Comparison of ENCODE assay signal across 8 mouse cellular contexts in genomic region chr7:43797844-43798462, GRCm38 (mm10). TPM values are rescaled to one million over a fixed set of nuclear protein-coding genes. Genes with fewer than 3 reads are reported as not detected.
A peak's percentile ranks its signal among the peaks of the same experiment; 100 is the strongest.
DNase-seq lines count a peak whose midpoint lies in the region; ATAC-seq and TF ChIP-seq lines count a peak whose summit lies in the region.

No protein-coding gene starts in this region.

- intact Hi-C loops in heart, postnatal 10 days (cut with DNase I) = no loop called here

- peak; percentile 82 for ATAC-seq in CD4-positive, CD25-positive, alpha-beta regulatory T cell, adult 4 months
- ATAC-seq in liver, embryonic 16.5 days (ENCODE audit: low read depth) = 0 out of 2 replicates have a peak, but pooled peaks have one; percentile 27

- peak overlapping the region; percentile 62 for H3K4me2 ChIP-seq in liver, embryonic 16.5 days (ENCODE audit: low read depth, low read length)

- H3K27ac ChIP-seq in brown adipose tissue, adult 24 weeks (replicated peaks; ENCODE audit: low read depth, low read length) = no peak overlapping the region
- no peak overlapping the region for H3K27ac ChIP-seq in liver, embryonic 16.5 days (ENCODE audit: low read length)
- H3K27ac ChIP-seq in olfactory bulb, adult 2 months (ENCODE audit: insufficient read depth, low read depth, low read length) = no peak overlapping the region

- TF ChIP-seq CTCF in olfactory bulb, adult 2 months (IDR thresholded peaks at IDR 0.05; ENCODE audit: insufficient read depth, low read depth, low read length) = no peak

- H3K9me3 ChIP-seq in liver, embryonic 16.5 days (replicated peaks; ENCODE audit: control insufficient read depth, low read length) = no peaks in the 10 kb centered on the region

- H3K9ac ChIP-seq in liver, embryonic 16.5 days (ENCODE audit: low read depth, low read length) = no peak overlapping the region

- no peaks in the 10 kb centered on the region for H3K36me3 ChIP-seq in liver, embryonic 16.5 days (ENCODE audit: control insufficient read depth, insufficient read depth)

- peaks cover 2% of the 10 kb centered on the region; the same call in 1 of the 2 replicates for H3K4me1 ChIP-seq in brown adipose tissue, adult 24 weeks (ENCODE audit: control insufficient read depth, insufficient read depth, insufficient read length, low read length)
- H3K4me1 ChIP-seq in liver, embryonic 16.5 days (ENCODE audit: control insufficient read depth, low read depth, low read length) = no peaks in the 10 kb centered on the region
- H3K4me1 ChIP-seq in olfactory bulb, adult 2 months (ENCODE audit: control insufficient read depth, insufficient read depth, low read length) = peaks cover 17% of the 10 kb centered on the region

- peak; percentile 15 to 16 for DNase-seq in heart, postnatal 10 days
- DNase-seq in left cerebral cortex, adult 8-10 months (ENCODE audit: low spot score in 2 of 2) = no peak
- DNase-seq in urinary bladder, adult 18-20 months (ENCODE audit: low spot score in 2 of 2) = no peak
- DNase-seq in adrenal gland, adult (ENCODE audit: inconsistent age in 2 of 2, low spot score in 1 of 2) = no peak

- H3K4me3 ChIP-seq in brown adipose tissue, adult 24 weeks (ENCODE audit: insufficient read depth, low read depth, low read length) = peak overlapping the region; percentile 71
- peak overlapping the region; percentile 48; the same call in 1 of the 2 replicates for H3K4me3 ChIP-seq in liver, embryonic 16.5 days (ENCODE audit: low read depth, low read length)
- peak overlapping the region; percentile 58; the same call in 1 of the 2 replicates for H3K4me3 ChIP-seq in olfactory bulb, adult 2 months (ENCODE audit: insufficient read depth, low read depth, low read length)

- H3K27me3 ChIP-seq in liver, embryonic 16.5 days (ENCODE audit: control insufficient read depth, insufficient read depth, low read depth, low read length) = peaks cover 22% of the 10 kb centered on the region

- TF ChIP-seq POLR2A in olfactory bulb, adult 2 months (IDR thresholded peaks at IDR 0.05; ENCODE audit: insufficient read depth, low read depth, low read length) = no peak

- 8% methylated on average over 13 of the region's 13 CpGs for WGBS in liver, embryonic 16.5 days (ENCODE audit: insufficient replicate concordance)
- WGBS in olfactory bulb, adult 2 months = 34% methylated on average over 13 of the region's 13 CpGs

RNA-seq across cellular contexts. Expression of gene Klk8, which starts 0.6 kb away (rescaled TPM):
- polyA plus RNA-seq in CD4-positive, CD25-positive, alpha-beta regulatory T cell, adult 4 months (2017; shearing (Covaris generic)) = 100 to 1,000 TPM; 136 to 138 TPM
- polyA plus RNA-seq in brown adipose tissue, adult 24 weeks (2012; ENCODE audit: insufficient read depth, insufficient read length, missing spikeins) = 2.3 and 3.4 TPM in 2 replicates
- 10 to 100 TPM; 13.0 to 19.9 TPM for total RNA-seq in heart, postnatal 10 days (2021)
- 4.3 and 5.1 TPM in 2 replicates for polyA plus RNA-seq in liver, embryonic 16.5 days (2015; fragmentation: Nextera tagmentation; extraction: Ambion mirVana)
- not detected in 2 replicates for polyA plus RNA-seq in olfactory bulb, adult 2 months (2012; ENCODE audit: insufficient read depth, insufficient read length, low replicate concordance, missing spikeins)
- total RNA-seq in left cerebral cortex, adult 8-10 months (2022) = 1 to 10 TPM; 5.2 to 7.4 (median 6.5) TPM

RNA-seq across cellular contexts. Expression of gene Klk9, which starts 6.3 kb away (rescaled TPM):
- not detected for polyA plus RNA-seq in CD4-positive, CD25-positive, alpha-beta regulatory T cell, adult 4 months (2017; shearing (Covaris generic))
- polyA plus RNA-seq in brown adipose tissue, adult 24 weeks (2012; ENCODE audit: insufficient read depth, insufficient read length, missing spikeins) = not detected in 2 replicates
- not detected for total RNA-seq in heart, postnatal 10 days (2021)
- not detected in 2 replicates for polyA plus RNA-seq in liver, embryonic 16.5 days (2015; fragmentation: Nextera tagmentation; extraction: Ambion mirVana)
- polyA plus RNA-seq in olfactory bulb, adult 2 months (2012; ENCODE audit: insufficient read depth, insufficient read length, low replicate concordance, missing spikeins) = not detected in 2 replicates
- not detected for total RNA-seq in left cerebral cortex, adult 8-10 months (2022)

RNA-seq across cellular contexts. Expression of gene Klk7, which starts 13.1 kb away (rescaled TPM):
- polyA plus RNA-seq in CD4-positive, CD25-positive, alpha-beta regulatory T cell, adult 4 months (2017; shearing (Covaris generic)) = under 1 TPM in 1 of 2 experiments, not detected in 1; 0.23 TPM
- polyA plus RNA-seq in brown adipose tissue, adult 24 weeks (2012; ENCODE audit: insufficient read depth, insufficient read length, missing spikeins) = not detected in 2 replicates
- total RNA-seq in heart, postnatal 10 days (2021) = not detected
- not detected in 2 replicates for polyA plus RNA-seq in liver, embryonic 16.5 days (2015; fragmentation: Nextera tagmentation; extraction: Ambion mirVana)
- not detected in 2 replicates for polyA plus RNA-seq in olfactory bulb, adult 2 months (2012; ENCODE audit: insufficient read depth, insufficient read length, low replicate concordance, missing spikeins)
- not detected for total RNA-seq in left cerebral cortex, adult 8-10 months (2022)

RNA-seq across cellular contexts. Expression of gene Klk10, which starts 17.1 kb away (rescaled TPM):
- under 1 TPM in 1 of 2 experiments, not detected in 1; 0.23 TPM for polyA plus RNA-seq in CD4-positive, CD25-positive, alpha-beta regulatory T cell, adult 4 months (2017; shearing (Covaris generic))
- not detected in 2 replicates for polyA plus RNA-seq in brown adipose tissue, adult 24 weeks (2012; ENCODE audit: insufficient read depth, insufficient read length, missing spikeins)
- not detected for total RNA-seq in heart, postnatal 10 days (2021)
- polyA plus RNA-seq in liver, embryonic 16.5 days (2015; fragmentation: Nextera tagmentation; extraction: Ambion mirVana) = not detected in 2 replicates
- polyA plus RNA-seq in olfactory bulb, adult 2 months (2012; ENCODE audit: insufficient read depth, insufficient read length, low replicate concordance, missing spikeins) = not detected in 2 replicates
- not detected for total RNA-seq in left cerebral cortex, adult 8-10 months (2022)

RNA-seq across cellular contexts. Expression of gene Klk11, which starts 23.5 kb away (rescaled TPM):
- polyA plus RNA-seq in CD4-positive, CD25-positive, alpha-beta regulatory T cell, adult 4 months (2017; shearing (Covaris generic)) = 1 to 10 TPM in 1 of 2 experiments, not detected in 1; 1.0 TPM
- not detected in 2 replicates for polyA plus RNA-seq in brown adipose tissue, adult 24 weeks (2012; ENCODE audit: insufficient read depth, insufficient read length, missing spikeins)
- not detected for total RNA-seq in heart, postnatal 10 days (2021)
- not detected in 2 replicates for polyA plus RNA-seq in liver, embryonic 16.5 days (2015; fragmentation: Nextera tagmentation; extraction: Ambion mirVana)
- not detected in 2 replicates for polyA plus RNA-seq in olfactory bulb, adult 2 months (2012; ENCODE audit: insufficient read depth, insufficient read length, low replicate concordance, missing spikeins)
- total RNA-seq in left cerebral cortex, adult 8-10 months (2022) = not detected

Comparison
In these comparisons a context has a peak if more than half of its experiments do, and no peak if none do; other contexts are left out.
1. DNase-seq: peak in heart, postnatal 10 days (2 of 2); none in left cerebral cortex, adult 8-10 months (0 of 2), urinary bladder, adult 18-20 months (0 of 2) and adrenal gland, adult (0 of 2).
2. RNA of gene Klk8, which starts 0.6 kb away (polyA plus RNA-seq): 136 to 138 TPM in CD4-positive, CD25-positive, alpha-beta regulatory T cell, adult 4 months; 4.3 to 5.1 TPM in liver, embryonic 16.5 days, 2.3 to 3.4 TPM in brown adipose tissue, adult 24 weeks and not detected in olfactory bulb, adult 2 months; every median in the first group is over 10 times any median in the second.
3. Peak in every context shown above with its lines, with median percentiles within 50 percentile points of each other: H3K4me3 ChIP-seq.